Comparison of ENCODE assay signal across 19 mouse cellular contexts in the genomic region with DNA sequence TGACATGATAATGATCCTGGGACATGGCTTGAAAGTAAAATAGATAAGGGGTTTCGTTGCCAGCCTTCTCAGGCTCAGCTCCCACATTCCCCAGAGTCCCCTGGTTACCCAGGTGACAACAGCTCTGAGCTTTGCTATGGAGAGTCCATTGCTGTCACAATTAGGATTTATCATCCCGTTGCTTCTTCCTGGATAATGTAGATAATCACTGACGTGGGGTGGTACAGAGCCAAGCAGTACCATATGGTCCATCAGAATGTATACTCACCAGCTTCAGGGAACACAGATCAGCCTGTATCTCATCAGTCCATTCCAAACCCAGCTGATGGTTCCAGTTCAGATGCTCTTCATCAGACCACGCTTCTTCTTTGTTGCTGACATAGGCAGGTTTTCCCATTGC.
DNase-seq lines count a peak whose midpoint lies in the region; ATAC-seq and TF ChIP-seq lines count a peak whose summit lies in the region.
"Had no signal": no experiment of that assay in that cellular context is flagged by ENCODE, and none has a peak within 500 bp of the region (broad histone marks: within the 10 kb centered on the region; RNA-seq: fewer than 3 reads in every experiment).

No protein-coding gene starts in this region.

- TF ChIP-seq CTCF in forebrain, postnatal 0 days (IDR thresholded peaks at IDR 0.05; ENCODE audit: low read depth): no peak

- ATAC-seq in neural tube, embryonic 13.5 days (ENCODE audit: low read depth): peak; percentile 27; the same call in 1 of the 2 replicates
- peak; percentile 68; the same call in 1 of the 2 replicates for ATAC-seq in hindbrain, embryonic 15.5 days (ENCODE audit: low FRiP score, low read depth)
- no peak for ATAC-seq in forebrain, postnatal 0 days
- ATAC-seq: forebrain, embryonic 15.5 days; inflammation-experienced regulatory T-cells, adult 6 months; intestine, postnatal 0 days had no signal

- intact Hi-C loops in heart, postnatal 36 days (cut with DNase I): no loop called here

- no peaks in the 10 kb centered on the region for H3K9me3 ChIP-seq in neural tube, embryonic 13.5 days
- no peaks in the 10 kb centered on the region for H3K9me3 ChIP-seq in hindbrain, embryonic 15.5 days
- no peaks in the 10 kb centered on the region for H3K9me3 ChIP-seq in forebrain, postnatal 0 days (ENCODE audit: low read length)
- H3K9me3 ChIP-seq: embryonic facial prominence, embryonic 12.5 days; forebrain, embryonic 15.5 days; G1E; heart, embryonic 12.5 days had no signal

- H3K27me3 ChIP-seq in neural tube, embryonic 13.5 days: no peaks in the 10 kb centered on the region
- no peaks in the 10 kb centered on the region for H3K27me3 ChIP-seq in hindbrain, embryonic 15.5 days
- H3K27me3 ChIP-seq in forebrain, postnatal 0 days (ENCODE audit: insufficient read depth, low read length): no peaks in the 10 kb centered on the region
- H3K27me3 ChIP-seq: embryonic facial prominence, embryonic 12.5 days; forebrain, embryonic 15.5 days; heart, embryonic 12.5 days had no signal

- no peak overlapping the region for H3K9ac ChIP-seq in neural tube, embryonic 13.5 days
- no peak overlapping the region for H3K9ac ChIP-seq in hindbrain, embryonic 15.5 days
- H3K9ac ChIP-seq in forebrain, postnatal 0 days: no peak overlapping the region
- H3K9ac ChIP-seq: embryonic facial prominence, embryonic 12.5 days; forebrain, embryonic 15.5 days; heart, embryonic 12.5 days had no signal

- no peak overlapping the region for H3K4me3 ChIP-seq in neural tube, embryonic 13.5 days
- H3K4me3 ChIP-seq in hindbrain, embryonic 15.5 days: no peak overlapping the region
- H3K4me3 ChIP-seq in forebrain, postnatal 0 days (ENCODE audit: low read depth, low read length): no peak overlapping the region
- H3K4me3 ChIP-seq: embryonic facial prominence, embryonic 12.5 days; forebrain, embryonic 15.5 days; heart, embryonic 12.5 days had no signal

- H3K4me2 ChIP-seq in neural tube, embryonic 13.5 days: no peak overlapping the region
- no peak overlapping the region for H3K4me2 ChIP-seq in hindbrain, embryonic 15.5 days
- H3K4me2 ChIP-seq in forebrain, postnatal 0 days (ENCODE audit: low read depth): no peak overlapping the region
- H3K4me2 ChIP-seq: embryonic facial prominence, embryonic 12.5 days; forebrain, embryonic 15.5 days; heart, embryonic 12.5 days had no signal

- no peak overlapping the region for H3K27ac ChIP-seq in neural tube, embryonic 13.5 days (replicated peaks)
- no peak overlapping the region for H3K27ac ChIP-seq in hindbrain, embryonic 15.5 days (replicated peaks)
- H3K27ac ChIP-seq in forebrain, postnatal 0 days (ENCODE audit: low read depth, low read length): no peak overlapping the region
- H3K27ac ChIP-seq: embryonic facial prominence, embryonic 12.5 days; forebrain, embryonic 15.5 days had no signal

- DNase-seq in layer of hippocampus, postnatal 14 days (ENCODE audit: low spot score in 2 of 2): peak; percentile 15
- DNase-seq in layer of hippocampus, postnatal 36 days: no peak
- no peak for DNase-seq in neural tube, embryonic 10.5 days (ENCODE audit: extremely low spot score, low spot score)
- DNase-seq in forebrain, postnatal 0 days: no peak
- no peak for DNase-seq in heart, postnatal 36 days
- DNase-seq: adrenal gland, adult 8-10 months; adrenal gland, postnatal 36 days; cerebellum, adult 11 months; cerebellum, adult 8-10 months; cerebellum, postnatal 25 days; gastrocnemius, postnatal 10 days had no signal

- no peaks in the 10 kb centered on the region for H3K36me3 ChIP-seq in neural tube, embryonic 13.5 days
- H3K36me3 ChIP-seq in hindbrain, embryonic 15.5 days: no peaks in the 10 kb centered on the region
- no peaks in the 10 kb centered on the region for H3K36me3 ChIP-seq in forebrain, postnatal 0 days (ENCODE audit: insufficient read depth)
- H3K36me3 ChIP-seq: embryonic facial prominence, embryonic 12.5 days; forebrain, embryonic 15.5 days; G1E; heart, embryonic 12.5 days had no signal

- no peaks in the 10 kb centered on the region; the same call in 1 of the 2 replicates for H3K4me1 ChIP-seq in neural tube, embryonic 13.5 days (replicated peaks)
- H3K4me1 ChIP-seq in hindbrain, embryonic 15.5 days (replicated peaks): no peaks in the 10 kb centered on the region
- H3K4me1 ChIP-seq in forebrain, postnatal 0 days (ENCODE audit: insufficient read depth): no peaks in the 10 kb centered on the region
- H3K4me1 ChIP-seq: embryonic facial prominence, embryonic 12.5 days; forebrain, embryonic 15.5 days; heart, embryonic 12.5 days had no signal

- 46% methylated on average over 4 of the region's 4 CpGs for WGBS in neural tube, embryonic 13.5 days
- 27% methylated on average over 4 of the region's 4 CpGs for WGBS in hindbrain, embryonic 15.5 days
- 53% methylated on average over 4 of the region's 4 CpGs for WGBS in forebrain, postnatal 0 days

Comparison
In these comparisons a context has a peak if more than half of its experiments do, and no peak if none do; other contexts are left out.
1. DNase-seq: peak in layer of hippocampus, postnatal 14 days (2 of 2); none in layer of hippocampus, postnatal 36 days (0 of 2), neural tube, embryonic 10.5 days (single experiment), forebrain, postnatal 0 days (single experiment) and heart, postnatal 36 days (0 of 2).